Mouse (Mus musculus): ENCODE results near the gene Vwa2.

DNA sequence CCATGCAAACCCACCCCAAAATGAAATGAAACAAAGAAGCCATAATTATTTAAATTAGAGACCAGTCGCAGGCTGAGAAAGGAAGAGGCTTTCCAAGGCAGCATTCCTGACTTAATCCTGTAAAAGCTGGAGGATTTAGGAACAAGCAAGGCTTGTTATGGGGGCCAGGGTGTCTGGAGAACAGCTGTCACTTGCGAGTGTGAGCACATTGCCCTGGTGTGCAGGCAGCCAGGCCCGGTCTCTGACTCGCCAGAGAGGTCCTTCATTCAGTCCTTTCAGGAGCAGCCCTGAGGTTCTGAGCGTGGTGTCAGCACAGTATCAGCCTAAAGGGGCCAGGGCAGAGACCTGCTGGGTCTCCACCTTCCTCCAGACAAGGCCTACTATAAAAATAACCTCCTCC lies 14.6 kb downstream of the Vwa2 start:
- TF ChIP-seq EP300 (IDR thresholded peaks at IDR 0.05; ENCODE audit: low read length) (no peak), MAX (IDR thresholded peaks at IDR 0.05; ENCODE audit: low read length) (no peak), POLR2A (IDR thresholded peaks at IDR 0.05; ENCODE audit: low read depth, low read length) (no peak), ETS1 (conservative IDR thresholded peaks at IDR 0.05; ENCODE audit: low read depth, low read length) (no peak), TBP (conservative IDR thresholded peaks at IDR 0.05; ENCODE audit: low read depth, low read length) (no peak), SMC3 (IDR thresholded peaks at IDR 0.05; ENCODE audit: low read depth, low read length) (no peak), CTCF (conservative IDR thresholded peaks at IDR 0.05 in 1 of 2, IDR thresholded peaks at IDR 0.05 in 1 of 2; ENCODE audit: low read depth in 2 of 2, low read length in 2 of 2) (no peak), ZMIZ1 (IDR thresholded peaks at IDR 0.05; ENCODE audit: low read depth, low read length) (no peak), NELFE (IDR thresholded peaks at IDR 0.05; ENCODE audit: low read depth, low read length) (no peak), SIN3A (IDR thresholded peaks at IDR 0.05; ENCODE audit: low read length) (no peak), MAFK (IDR thresholded peaks at IDR 0.05; ENCODE audit: insufficient replicate concordance, low read length) (no peak)

Measured in CH12.LX (cell line).